ENCODE assay signal across 7 mouse cellular contexts in the genomic region with DNA sequence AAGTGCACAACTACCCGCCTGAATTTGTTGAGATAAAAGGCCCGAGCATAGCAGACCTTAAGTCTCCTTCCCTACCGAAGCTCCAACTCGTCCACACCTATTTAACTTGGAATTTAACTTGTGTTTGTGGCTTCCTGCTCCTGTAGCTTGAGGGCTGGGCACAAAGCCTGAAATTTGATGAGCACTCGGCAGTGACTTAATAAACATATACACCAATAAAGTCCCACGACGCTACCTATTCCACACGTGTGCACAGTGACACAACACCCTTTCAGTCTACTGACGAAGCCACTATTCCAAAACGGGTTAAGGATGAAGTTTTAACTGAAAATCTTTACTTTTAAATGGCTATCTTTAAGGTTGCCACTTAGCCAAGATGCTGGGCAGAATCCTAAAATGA. TPM values are rescaled to one million over a fixed set of nuclear protein-coding genes. Genes with fewer than 3 reads are reported as not detected.
DNase-seq lines count a peak whose midpoint lies in the region; ATAC-seq and TF ChIP-seq lines count a peak whose summit lies in the region.

No protein-coding gene starts in this region.

- intact Hi-C loops in left cerebral cortex, postnatal 36 days (cut with DNase I): loop anchor here (2.0 kb wide), 2 partner anchors 23 to 117 kb away; a partner anchor contains a TSS

- no peak for ATAC-seq in limb, embryonic 15.5 days (ENCODE audit: insufficient number of reproducible peaks, low FRiP score, low TSS enrichment, low read depth)
- ATAC-seq in stomach, embryonic 16.5 days (ENCODE audit: insufficient read depth, low FRiP score): no peak
- ATAC-seq in frontal cortex, adult (ENCODE audit: low TSS enrichment): no peak

- H3K9me3 ChIP-seq in forebrain, embryonic 10.5 days: no peaks in the 10 kb centered on the region
- no peaks in the 10 kb centered on the region for H3K9me3 ChIP-seq in limb, embryonic 15.5 days
- H3K9me3 ChIP-seq in stomach, embryonic 16.5 days (replicated peaks; ENCODE audit: control insufficient read depth, low read length): no peaks in the 10 kb centered on the region

- TF ChIP-seq CTCF in spleen, adult 2 months (IDR thresholded peaks at IDR 0.05; ENCODE audit: extremely low read depth, insufficient read depth, insufficient read length, insufficient replicate concordance): no peak

- no peak for DNase-seq in spleen, adult 2 months (ENCODE audit: low read depth in 1 of 2, low spot score in 2 of 2)
- DNase-seq in spleen, postnatal 36 days (ENCODE audit: low spot score in 2 of 2): no peak
- DNase-seq in forebrain, embryonic 10.5 days (ENCODE audit: extremely low spot score, low spot score): no peak
- DNase-seq in left cerebral cortex, postnatal 36 days (ENCODE audit: low spot score in 2 of 2): no peak

- peak overlapping the region; percentile 67; the same call in 1 of the 2 replicates for H3K4me3 ChIP-seq in spleen, adult 2 months (ENCODE audit: extremely low read depth, insufficient read depth, insufficient read length)
- peak overlapping the region; percentile 79 for H3K4me3 ChIP-seq in forebrain, embryonic 10.5 days
- peak overlapping the region; percentile 83 for H3K4me3 ChIP-seq in limb, embryonic 15.5 days
- H3K4me3 ChIP-seq in stomach, embryonic 16.5 days (replicated peaks; ENCODE audit: low read length): peak overlapping the region; percentile 84

- H3K9ac ChIP-seq in limb, embryonic 15.5 days: peak overlapping the region; percentile 58
- peak overlapping the region; percentile 79 for H3K9ac ChIP-seq in stomach, embryonic 16.5 days (ENCODE audit: low read length)

- H3K27me3 ChIP-seq in spleen, adult 2 months (ENCODE audit: control insufficient read depth, insufficient read depth, low read length): no peaks in the 10 kb centered on the region
- no peaks in the 10 kb centered on the region for H3K27me3 ChIP-seq in forebrain, embryonic 10.5 days (ENCODE audit: poor library complexity, severe bottlenecking)
- no peaks in the 10 kb centered on the region for H3K27me3 ChIP-seq in limb, embryonic 15.5 days
- no peaks in the 10 kb centered on the region for H3K27me3 ChIP-seq in stomach, embryonic 16.5 days (ENCODE audit: control insufficient read depth, insufficient read depth, low read length)

- peak overlapping the region; percentile 84 for H3K4me2 ChIP-seq in limb, embryonic 15.5 days
- H3K4me2 ChIP-seq in stomach, embryonic 16.5 days (ENCODE audit: low read depth, low read length): peak overlapping the region; percentile 91

- H3K27ac ChIP-seq in spleen, adult 2 months (ENCODE audit: insufficient read depth, low read length): no peak overlapping the region
- peak overlapping the region; percentile 86 for H3K27ac ChIP-seq in forebrain, embryonic 10.5 days
- peak overlapping the region; percentile 81; the same call in 1 of the 2 replicates for H3K27ac ChIP-seq in limb, embryonic 15.5 days
- H3K27ac ChIP-seq in stomach, embryonic 16.5 days (ENCODE audit: low read length): no peak overlapping the region; the same call in 1 of the 2 replicates

- H3K36me3 ChIP-seq in spleen, adult 2 months (ENCODE audit: control insufficient read depth, insufficient read depth, low read length): peaks cover 15% of the 10 kb centered on the region
- peaks cover 39% of the 10 kb centered on the region for H3K36me3 ChIP-seq in forebrain, embryonic 10.5 days (replicated peaks)
- peaks cover 35% of the 10 kb centered on the region for H3K36me3 ChIP-seq in limb, embryonic 15.5 days
- H3K36me3 ChIP-seq in stomach, embryonic 16.5 days (ENCODE audit: control insufficient read depth, insufficient read depth, low read length): peaks cover 12% of the 10 kb centered on the region; the same call in 1 of the 2 replicates

- TF ChIP-seq POLR2A in spleen, adult 2 months (IDR thresholded peaks at IDR 0.05; ENCODE audit: low read depth, low read length): no peak

- 3% methylated on average over 10 of the region's 10 CpGs for WGBS in spleen, adult 2 months
- WGBS in forebrain, embryonic 10.5 days: 23% methylated on average over 10 of the region's 10 CpGs
- 2% methylated on average over 10 of the region's 10 CpGs for WGBS in limb, embryonic 15.5 days
- WGBS in stomach, embryonic 16.5 days: 3% methylated on average over 10 of the region's 10 CpGs

- peaks cover 5% of the 10 kb centered on the region for H3K4me1 ChIP-seq in spleen, adult 2 months (ENCODE audit: control insufficient read depth, insufficient read depth, insufficient read length)
- peaks cover 28% of the 10 kb centered on the region for H3K4me1 ChIP-seq in forebrain, embryonic 10.5 days
- peaks cover 20% of the 10 kb centered on the region for H3K4me1 ChIP-seq in limb, embryonic 15.5 days
- H3K4me1 ChIP-seq in stomach, embryonic 16.5 days (ENCODE audit: control insufficient read depth, insufficient read depth, low read length): peaks cover 10% of the 10 kb centered on the region

RNA-seq across cellular contexts. Expression of a gene that starts 0.7 kb away (rescaled TPM):
- polyA plus RNA-seq in spleen, adult 2 months (2012; rRNA removed): 4.3 and 5.5 TPM in 2 replicates
- 32.8 and 34.8 TPM in 2 replicates for polyA plus RNA-seq in forebrain, embryonic 10.5 days (2016; fragmentation: Nextera tagmentation; extraction: Ambion mirVana)
- 23.0 and 25.6 TPM in 2 replicates for polyA plus RNA-seq in limb, embryonic 15.5 days (2015; fragmentation: Nextera tagmentation; extraction: Ambion mirVana)
- polyA plus RNA-seq in stomach, embryonic 16.5 days (2015; fragmentation: Nextera tagmentation; extraction: Ambion mirVana): 20.1 and 21.6 TPM in 2 replicates
- 10 to 100 TPM; 12.5 to 12.6 TPM for total RNA-seq in left cerebral cortex, postnatal 36 days (2021)

RNA-seq across cellular contexts. Expression of a gene that starts 22.7 kb away (rescaled TPM):
- polyA plus RNA-seq in spleen, adult 2 months (2012; rRNA removed): 6.8 and 13.5 TPM in 2 replicates
- 49.0 and 49.2 TPM in 2 replicates for polyA plus RNA-seq in forebrain, embryonic 10.5 days (2016; fragmentation: Nextera tagmentation; extraction: Ambion mirVana)
- polyA plus RNA-seq in limb, embryonic 15.5 days (2015; fragmentation: Nextera tagmentation; extraction: Ambion mirVana): 82.5 and 84.5 TPM in 2 replicates
- 48.2 and 56.4 TPM in 2 replicates for polyA plus RNA-seq in stomach, embryonic 16.5 days (2015; fragmentation: Nextera tagmentation; extraction: Ambion mirVana)
- total RNA-seq in left cerebral cortex, postnatal 36 days (2021): 100 to 1,000 TPM in 1 of 2 experiments, 10 to 100 TPM in 1; 99.2 to 117 TPM

Comparison
In these comparisons a context has a peak if more than half of its experiments do, and no peak if none do; other contexts are left out.
1. H3K27ac ChIP-seq: peak in forebrain, embryonic 10.5 days (single experiment) and limb, embryonic 15.5 days (single experiment); none in spleen, adult 2 months (single experiment) and stomach, embryonic 16.5 days (single experiment).
2. Peak in every context shown above with its lines, with median percentiles within 50 percentile points of each other: H3K4me3 ChIP-seq.